Mouse (Mus musculus) gastrocnemius, adult 18-20 months (tissue): ENCODE results near the gene Arhgap44. TPM values are rescaled to one million over a fixed set of nuclear protein-coding genes. Genes with fewer than 3 reads are reported as not detected.

Experiments used
- DNase-seq: peaks from one replicate; pipeline ENCODE4 v3.0.0; 2021; ENCODE audit warnings: low spot score
- total RNA-seq, 2 experiments: library from RNA; stranded (reverse); gene quantifications; 2 replicates each; pipeline ENCODE4 v1.2.3; 2021

Gene Arhgap44
- total RNA-seq, 2 experiments from 2014 or later = 9.2 to 11.4 TPM

DNA sequence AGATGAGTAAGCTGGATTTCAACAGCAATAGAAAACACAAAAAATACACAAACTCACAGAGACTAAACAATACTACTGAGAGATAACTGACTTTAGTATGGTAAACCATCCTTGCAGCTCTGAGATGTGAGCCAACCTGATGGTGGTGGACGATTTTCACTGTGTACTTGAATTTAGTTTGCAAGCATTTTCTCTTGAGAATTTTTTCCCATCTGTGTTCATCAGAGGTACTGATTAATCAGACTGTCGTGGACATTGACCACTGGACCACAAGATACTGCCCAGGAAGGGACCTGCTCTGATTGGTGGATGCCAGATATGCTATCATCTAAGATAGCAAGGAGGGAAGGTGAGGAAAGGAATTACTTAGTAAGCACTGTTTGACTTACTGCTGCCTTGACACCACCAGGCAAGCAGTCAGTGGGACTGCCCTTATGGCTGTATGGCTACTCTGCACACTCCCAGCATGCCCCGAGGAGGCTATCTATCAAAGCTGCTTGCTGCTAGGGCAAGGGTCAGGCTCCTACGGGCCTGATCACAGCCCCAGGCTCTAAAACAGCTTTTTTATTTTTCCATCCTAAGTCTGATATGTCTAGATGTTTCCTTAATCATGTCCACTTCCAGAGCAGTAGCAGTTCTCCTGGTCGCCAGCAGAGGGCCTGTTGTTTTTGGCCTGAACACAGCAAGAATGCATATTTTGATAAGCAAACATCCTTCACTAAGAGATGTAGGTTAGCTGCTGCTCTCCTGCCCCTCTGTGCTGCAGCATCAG lies 74.1 kb downstream of the Arhgap44 start:
- DNase-seq = peak; percentile 15

DNA sequence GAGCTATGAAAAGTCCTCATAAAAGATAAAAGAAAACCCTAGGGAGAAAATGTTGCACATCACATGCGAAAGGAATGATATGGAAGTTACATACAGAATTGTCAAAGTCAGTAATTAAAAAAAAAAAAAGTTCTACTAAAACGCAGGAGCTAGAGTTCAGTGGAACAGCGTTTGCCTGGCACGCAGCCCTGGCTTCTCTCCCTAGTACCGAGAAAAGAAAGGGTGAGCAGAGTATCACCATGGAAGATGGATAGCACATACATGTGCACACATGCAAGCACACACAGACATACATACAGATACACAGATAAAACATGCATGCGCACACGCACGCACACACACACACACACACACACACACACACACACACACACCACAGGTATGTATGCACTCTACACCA lies 82.0 kb downstream of the Arhgap44 start:
- DNase-seq = no peak

DNA sequence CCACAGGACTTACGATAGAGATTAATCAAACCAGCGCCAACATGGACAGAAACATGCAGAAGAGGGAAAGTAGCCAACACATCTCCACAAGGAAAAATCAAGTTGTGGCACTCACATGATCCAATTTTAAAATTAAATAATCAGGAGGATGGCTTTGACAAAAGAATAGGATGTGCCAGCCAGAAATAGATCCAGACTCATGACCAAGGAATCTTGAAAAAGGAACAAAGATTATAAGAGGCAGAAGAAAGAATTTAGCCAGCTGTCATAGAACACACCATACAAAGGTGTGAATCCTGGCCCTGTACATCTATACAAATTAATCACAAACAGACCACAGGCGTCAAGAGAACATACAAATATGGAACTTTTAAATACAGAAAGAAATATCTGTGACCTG lies 82.5 kb downstream of the Arhgap44 start:
- no peak for DNase-seq

DNA sequence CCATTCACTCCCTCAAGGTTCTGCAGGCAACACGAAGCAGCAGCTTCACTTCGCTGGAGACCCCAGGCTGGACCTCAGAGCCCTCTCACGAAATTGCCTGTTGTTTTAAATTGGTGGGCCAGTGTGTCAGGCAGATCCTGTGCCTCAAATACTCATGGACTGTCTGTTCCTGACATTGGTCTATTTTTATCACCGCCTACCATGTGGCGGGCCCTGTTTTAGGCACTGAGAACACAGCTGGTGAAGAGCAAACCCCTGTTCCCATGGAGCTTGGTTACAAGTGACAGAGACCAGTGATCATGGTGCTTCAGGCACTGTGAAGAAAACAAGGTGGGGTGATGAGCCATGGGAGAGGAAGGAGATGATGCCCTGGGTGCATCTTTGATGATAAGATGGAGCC lies 93.2 kb downstream of the Arhgap44 start:
- no peak for DNase-seq

DNA sequence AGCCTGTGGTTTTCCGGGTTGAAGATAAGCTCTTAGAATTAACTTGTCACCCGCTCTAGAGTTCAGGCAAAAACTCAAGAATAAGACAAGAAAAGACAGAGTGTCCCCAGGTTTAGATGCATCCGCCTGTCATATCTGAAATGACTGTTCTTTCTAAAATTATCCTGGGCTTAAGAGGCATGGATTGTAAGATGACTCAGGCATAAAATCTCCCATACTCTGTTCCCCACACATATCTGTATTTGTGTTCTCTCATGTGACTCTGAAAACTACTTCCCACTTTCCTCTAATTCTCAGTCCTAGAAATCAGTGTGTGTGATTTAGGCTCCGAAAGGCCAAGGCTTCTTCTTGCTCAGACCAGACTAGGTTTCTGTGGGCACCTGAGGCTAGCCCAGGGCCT lies 93.7 kb downstream of the Arhgap44 start:
- DNase-seq = no peak

DNA sequence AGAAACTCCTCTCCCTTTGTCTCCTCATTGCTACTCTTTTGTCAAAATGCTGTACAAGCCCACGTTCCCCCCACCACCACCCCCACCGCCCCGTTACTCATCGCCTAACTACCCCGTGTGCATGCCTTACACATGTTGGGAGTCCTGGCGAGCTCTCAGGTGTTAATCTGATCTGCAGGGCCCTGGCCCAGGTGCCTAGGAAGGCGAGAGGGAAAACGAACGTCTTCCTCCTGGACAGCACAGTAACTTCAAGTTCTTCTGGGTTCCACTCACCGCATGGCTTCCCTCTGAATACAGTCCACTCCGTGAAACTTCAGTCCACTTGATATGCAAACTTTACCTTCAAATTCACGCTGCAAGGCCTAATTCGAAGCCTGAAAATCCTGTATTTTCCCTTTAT lies 97.6 kb downstream of the Arhgap44 start:
- no peak for DNase-seq

DNA sequence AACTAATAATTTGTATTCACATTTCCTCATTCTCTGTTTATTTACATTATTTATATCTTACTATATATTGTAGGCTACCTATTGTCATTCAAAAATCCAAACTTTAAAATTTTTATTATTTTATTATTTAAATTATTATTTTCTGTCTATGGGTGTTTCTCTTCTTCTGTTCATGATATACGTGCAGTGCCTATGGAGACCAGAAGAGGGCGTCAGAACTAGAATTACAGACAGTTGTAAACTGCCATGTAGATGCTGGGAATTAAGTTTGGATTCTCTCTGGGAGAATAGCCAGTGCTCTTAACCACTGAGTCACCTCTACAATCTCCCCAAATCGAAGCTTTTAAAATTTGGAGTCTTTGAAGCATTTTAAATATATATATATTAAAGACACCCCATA lies 101.3 kb downstream of the Arhgap44 start:
- DNase-seq = no peak

DNA sequence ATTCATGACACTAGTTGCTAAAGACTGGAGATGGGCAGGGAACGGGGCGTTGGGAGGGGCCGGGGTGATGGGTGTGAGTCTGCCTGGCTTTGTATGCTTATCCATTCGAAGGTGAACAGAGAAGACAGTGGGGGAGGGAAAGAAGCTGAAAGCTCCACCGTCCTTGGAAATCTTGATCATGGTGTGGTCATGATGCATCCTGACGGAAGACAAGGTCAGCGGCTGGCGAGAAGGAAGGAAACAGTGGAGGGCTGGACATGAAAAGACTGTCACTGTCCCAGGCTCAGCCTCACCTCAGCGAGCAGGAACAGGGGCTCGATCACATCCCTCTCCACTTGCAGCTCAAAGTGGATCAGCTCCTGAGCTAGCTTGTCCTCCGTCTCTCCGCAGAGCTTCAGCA lies 103.2 kb downstream of the Arhgap44 start:
- DNase-seq = no peak

DNA sequence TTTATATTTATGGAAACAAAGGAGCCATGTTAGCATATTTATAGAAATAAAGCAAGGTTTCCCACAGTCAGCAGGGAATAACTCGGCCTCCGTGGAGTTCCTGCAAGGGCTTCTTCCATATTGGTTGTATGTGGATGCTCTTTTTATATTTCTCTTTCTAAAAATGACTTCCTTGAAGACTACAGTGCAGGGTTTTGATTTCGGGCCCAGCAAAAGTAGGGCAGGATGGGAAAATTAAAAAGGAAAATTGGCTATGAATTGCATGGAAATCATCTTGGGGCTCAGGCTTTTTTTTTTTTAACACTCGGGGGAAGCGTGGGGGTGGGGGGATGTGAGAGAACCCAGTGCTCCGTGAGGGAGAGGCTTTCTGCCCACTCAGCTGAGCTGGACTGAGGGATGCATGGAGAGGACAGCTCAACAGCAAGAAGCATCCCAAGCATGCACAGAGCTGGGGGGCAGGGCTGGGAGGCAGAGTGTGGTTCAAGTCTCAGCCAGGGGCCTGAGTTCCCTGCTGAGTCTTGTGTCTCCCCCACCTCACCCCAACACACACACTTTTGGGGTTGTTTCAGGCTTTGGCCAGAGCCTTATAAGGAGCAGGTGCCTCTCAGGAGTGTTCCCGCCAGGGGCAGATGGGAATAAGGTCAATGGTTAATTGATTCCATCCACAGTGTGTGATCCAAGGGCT lies 104.4 kb downstream of the Arhgap44 start:
- no peak for DNase-seq

DNA sequence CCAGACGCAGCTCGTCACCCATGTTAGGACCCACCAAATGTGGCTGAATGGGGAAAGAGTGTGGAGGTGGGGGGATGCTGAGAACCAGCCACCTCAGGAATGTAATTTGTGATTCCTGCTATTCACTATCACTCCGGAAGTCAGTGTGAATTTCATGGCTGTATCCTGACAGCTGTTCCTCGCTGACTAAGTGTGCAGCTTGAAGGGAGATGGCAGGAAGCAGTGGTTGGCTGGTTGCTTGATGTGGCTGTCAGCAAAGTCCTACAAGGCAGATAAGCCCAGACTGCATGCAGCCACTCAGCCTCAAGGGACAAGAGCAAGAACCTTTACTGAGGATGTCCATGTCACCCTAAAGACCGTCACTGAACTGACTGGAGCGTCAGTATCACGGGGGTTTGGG lies 107.2 kb downstream of the Arhgap44 start:
- no peak for DNase-seq

DNA sequence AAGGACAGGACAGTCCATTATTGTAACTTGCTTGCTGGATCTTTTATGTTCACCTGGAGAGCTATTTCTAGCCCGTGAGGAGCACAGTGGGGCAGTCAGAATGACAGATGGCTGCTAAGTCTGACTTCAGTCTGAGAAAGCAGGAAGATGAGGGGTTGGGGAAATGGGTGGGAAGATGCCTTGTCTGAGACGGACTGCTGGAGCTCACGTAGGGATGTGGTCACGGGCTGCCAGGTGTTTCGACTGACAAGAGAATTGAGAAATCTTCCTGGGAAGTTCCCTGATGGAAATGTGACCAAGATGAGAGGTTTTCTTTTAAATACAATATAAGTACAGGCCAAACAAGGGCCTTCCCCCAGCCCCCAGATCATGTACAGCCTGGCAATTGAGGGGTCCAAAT lies 108.5 kb downstream of the Arhgap44 start:
- no peak for DNase-seq

DNA sequence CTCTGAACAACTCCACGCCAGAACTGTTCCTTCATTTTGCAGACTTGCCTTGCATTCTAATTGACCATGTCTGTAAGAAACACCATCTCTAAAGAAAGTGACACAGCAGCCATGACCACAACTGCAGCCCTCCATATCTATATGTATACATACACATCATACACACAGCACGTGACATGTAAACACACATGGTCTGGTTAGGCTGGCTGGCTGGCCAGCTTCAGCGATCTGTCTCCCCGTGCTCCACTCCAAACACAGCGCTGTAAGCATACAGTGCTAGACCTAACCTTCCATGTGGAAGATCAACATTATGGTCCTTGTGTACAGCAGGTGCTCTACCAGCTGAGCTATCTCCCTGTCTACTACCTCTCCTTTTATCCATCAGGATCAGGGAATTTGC lies 111.9 kb downstream of the Arhgap44 start:
- no peak for DNase-seq

DNA sequence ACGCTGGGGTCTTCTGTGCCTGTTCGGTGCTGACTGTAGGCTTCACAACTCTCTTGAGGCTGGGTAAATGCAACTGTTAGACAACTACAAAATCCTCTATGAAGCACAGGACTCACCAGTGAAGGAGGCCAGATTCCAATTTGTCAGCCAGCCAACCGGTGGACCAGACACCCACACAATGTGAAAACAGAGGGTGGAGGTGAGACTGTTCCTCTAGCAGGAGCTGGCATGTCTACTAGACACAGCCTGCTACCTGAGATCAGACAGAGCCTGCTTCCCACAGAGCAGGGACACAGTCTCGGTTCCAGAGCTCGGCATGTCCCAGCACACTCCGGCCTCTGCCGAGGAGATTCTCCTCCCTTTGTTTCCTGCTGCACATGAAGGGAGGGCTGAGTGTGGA lies 113.7 kb downstream of the Arhgap44 start:
- DNase-seq = no peak

DNA sequence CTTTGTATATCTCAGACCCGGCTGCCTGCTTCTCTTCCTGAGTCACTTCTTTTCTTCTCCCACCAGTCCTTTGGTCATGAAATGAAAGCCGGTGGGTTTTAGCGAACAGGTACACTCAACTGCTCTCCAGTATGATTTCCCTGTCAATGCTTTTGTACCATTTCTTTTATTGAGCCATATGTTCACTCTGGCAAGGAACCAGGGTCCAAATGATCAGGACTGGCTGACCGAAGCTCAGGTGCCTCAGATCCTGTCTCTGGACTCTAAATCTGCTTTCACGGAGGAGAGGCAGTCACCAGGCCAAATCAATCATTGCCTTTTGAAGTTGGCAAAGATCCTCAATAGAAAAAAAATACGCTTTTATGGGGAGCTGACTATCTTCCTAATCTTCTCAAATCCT lies 122.2 kb downstream of the Arhgap44 start:
- no peak for DNase-seq

DNA sequence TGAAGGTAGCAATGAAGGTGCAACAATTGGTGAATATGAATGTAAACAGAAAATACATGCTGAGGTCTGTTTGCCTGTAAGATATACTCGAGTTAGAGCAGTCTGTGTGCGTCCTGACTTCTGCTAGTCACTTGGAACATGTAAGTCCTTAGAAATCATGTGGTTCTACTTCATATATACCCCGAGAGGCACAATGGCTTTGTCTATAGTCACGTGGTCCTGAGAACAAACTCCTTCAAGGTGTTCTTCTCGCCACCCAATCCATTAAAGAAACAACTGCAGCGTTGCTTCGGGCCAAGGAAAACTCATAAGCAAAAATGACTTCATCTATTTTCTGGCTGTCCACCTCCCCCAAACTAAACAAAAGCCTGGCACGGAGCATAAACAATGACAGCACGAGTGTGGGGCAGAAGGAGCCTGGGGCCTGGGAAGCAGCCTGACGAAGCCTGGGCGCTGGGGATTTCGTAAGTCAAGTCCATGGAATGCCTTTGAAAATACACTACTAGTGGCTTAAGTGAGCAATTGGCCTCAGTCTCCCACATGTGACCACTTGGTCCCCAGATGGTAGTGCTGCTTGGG lies 123.2 kb downstream of the Arhgap44 start:
- DNase-seq = no peak

DNA sequence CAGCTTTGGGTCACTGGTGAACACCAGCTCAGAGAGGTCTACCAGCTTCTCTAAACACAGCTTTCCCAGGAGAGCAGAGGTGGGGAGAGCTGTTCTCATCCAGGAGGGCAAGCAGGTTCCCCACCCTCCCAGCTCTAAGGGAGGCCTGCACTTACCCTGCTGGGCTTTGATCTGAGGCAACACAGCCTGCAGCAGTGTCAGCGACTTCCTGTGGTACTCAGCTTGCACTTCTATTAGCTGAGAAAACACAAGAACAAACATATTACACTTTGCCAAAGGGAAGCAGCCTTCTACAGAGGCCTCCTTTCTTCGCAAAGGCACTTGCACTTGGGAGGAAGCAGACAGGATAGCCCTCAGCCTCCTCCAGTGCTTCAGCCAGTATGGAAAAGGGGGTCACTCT lies 123.8 kb downstream of the Arhgap44 start:
- DNase-seq = no peak

DNA sequence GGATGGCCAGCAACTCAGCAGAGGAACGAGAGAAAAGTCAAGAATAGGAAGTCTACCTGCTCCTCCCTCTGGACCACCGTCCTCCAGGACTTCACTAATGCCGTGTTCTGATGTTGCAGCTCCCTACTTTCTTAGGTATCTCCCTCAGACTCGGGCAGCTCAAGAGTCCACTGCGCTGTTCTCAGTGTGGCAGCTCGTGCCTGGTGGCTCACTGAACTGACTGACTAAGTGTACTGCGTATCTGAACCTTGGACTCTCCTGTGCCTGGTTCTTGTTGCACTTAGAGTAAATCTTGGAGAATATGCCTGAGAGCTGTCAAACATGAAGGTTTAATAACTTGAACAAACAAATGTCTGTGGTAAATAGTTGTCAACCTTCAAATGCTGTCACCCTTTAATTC lies 130.5 kb downstream of the Arhgap44 start:
- DNase-seq = no peak

DNA sequence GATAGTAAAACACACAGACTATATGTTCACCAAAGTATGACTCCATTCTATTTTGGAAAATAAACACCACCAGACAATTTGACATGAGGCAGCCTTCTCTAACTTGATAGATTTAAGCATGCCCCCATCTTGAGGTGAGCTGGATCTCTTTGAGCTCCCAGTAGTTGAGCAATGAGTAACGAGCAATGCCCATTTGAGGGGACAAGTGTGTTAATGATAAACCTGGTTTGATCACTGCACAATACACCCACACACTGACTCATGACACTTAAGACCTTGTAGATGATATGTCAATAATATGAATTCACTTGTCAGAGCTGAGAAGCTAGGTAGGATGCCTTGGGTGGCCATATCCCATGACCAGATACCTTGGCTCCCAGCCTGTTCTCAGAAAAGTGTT lies 132.6 kb downstream of the Arhgap44 start:
- no peak for DNase-seq

DNA sequence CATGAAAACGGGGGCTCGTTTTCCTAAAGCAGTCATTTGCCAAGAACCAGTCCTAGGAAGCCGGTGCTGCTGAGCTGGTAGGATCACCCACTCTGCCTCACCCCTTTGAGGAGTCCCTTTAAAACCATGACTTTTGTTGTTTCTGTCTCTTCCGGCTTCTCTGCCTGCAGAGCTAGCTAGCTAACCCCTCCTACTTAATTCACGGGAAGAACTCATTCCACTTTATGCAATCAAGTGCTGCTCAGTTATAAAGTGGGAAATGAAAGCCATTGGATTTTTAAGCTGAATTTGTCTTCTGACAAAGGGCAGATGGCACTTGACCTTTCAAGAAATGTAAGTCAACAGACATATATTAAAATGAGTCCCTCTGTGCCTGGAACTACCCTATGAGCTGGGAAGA lies 134.7 kb downstream of the Arhgap44 start:
- DNase-seq = no peak

DNA sequence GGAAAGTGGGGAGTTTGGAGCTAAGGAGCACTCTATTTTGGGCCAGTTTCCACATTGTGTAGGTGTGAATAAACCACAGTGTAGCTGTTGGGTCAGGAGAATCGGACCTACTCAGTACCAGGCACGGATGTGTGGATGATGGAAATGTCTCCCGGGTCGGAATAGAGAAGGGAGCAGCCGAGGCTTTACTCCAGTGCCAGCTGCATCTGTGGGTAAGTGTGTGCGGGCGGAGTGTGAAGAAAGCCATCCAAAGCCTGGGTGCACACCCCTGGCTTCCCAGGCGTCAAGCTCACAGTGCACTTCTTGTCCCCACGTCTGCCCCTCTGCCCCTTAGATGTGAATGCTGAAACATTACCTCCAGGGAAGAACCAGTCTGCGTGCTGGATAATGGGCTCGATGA lies 140.0 kb downstream of the Arhgap44 start:
- DNase-seq = no peak

DNA sequence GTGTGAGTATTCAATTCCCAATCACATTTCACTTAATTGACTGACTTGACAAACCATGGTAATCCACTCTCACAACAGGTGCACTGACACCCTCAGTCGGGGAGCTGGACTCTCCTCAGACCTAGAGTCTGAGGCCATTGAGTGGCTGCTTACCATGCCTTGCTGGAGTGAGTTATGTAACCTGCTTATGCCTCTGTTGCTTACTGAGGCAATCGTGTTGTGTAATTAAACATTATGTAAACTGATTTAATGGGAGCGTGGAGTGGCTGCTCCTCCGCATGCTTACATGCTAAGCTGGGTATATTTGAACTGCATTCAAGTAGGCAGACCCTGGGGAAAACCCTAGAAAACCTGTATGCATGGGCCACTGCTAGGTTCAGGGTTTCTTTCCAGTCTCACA lies 142.0 kb downstream of the Arhgap44 start:
- DNase-seq = no peak

DNA sequence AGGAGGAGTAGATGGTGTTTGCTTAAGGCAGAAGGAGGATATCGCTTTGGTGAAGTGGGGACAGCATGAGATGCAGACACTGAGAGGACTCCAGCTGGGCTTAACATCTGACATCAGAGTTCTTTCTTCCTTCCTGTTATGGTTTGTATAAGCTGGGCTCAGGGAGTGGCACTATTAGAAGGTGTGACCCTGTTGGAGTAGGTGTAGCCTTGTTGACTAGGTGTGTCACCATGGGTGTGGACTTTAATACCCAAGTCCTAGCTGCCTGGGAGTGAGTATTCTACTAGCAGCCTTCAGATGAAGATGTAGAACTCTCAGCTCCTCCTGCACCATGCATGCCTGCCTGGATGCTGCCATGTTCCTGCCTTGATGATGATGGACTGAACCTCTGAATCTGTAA lies 146.0 kb downstream of the Arhgap44 start:
- no peak for DNase-seq

DNA sequence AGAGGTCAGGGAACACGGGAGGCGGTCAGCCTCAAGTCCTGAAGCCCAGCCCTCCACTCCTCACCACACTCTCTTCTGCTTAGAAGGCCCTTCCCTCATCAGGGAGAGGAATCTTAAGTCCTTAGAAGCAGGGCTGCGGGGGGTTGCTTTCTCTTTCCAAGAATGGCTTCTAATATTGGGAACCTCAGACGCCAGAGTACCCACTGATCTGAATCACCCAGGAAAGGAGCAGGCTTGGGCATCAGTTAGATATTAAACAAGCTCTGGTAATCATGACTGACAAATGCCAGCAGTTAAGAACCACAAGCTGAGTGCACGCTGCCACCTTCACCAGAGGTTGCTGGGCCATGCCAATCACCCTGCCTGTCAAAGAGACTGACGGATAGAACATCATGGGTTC lies 148.9 kb downstream of the Arhgap44 start:
- no peak for DNase-seq
